Mouse (Mus musculus) brain, adult 10 weeks (tissue): ENCODE data around the gene Irak2. TPM values are rescaled to one million over a fixed set of nuclear protein-coding genes. Genes with fewer than 3 reads are reported as not detected.

Experiments used
- polyA plus RNA-seq: library from polyadenylated mRNA; stranded (reverse); fragments of 350-450 nt; fragmentation: Illumina TruSeq; extraction: RNeasy Lipid Tissue Mini Kit (QIAGEN cat#74804); gene quantifications from one replicate; pipeline ENCODE4 v1.2.3, GENCODE M21; 2015; ENCODE audit warnings: low read depth, low replicate concordance

Gene Irak2
- 15.4 TPM for polyA plus RNA-seq

DNA sequence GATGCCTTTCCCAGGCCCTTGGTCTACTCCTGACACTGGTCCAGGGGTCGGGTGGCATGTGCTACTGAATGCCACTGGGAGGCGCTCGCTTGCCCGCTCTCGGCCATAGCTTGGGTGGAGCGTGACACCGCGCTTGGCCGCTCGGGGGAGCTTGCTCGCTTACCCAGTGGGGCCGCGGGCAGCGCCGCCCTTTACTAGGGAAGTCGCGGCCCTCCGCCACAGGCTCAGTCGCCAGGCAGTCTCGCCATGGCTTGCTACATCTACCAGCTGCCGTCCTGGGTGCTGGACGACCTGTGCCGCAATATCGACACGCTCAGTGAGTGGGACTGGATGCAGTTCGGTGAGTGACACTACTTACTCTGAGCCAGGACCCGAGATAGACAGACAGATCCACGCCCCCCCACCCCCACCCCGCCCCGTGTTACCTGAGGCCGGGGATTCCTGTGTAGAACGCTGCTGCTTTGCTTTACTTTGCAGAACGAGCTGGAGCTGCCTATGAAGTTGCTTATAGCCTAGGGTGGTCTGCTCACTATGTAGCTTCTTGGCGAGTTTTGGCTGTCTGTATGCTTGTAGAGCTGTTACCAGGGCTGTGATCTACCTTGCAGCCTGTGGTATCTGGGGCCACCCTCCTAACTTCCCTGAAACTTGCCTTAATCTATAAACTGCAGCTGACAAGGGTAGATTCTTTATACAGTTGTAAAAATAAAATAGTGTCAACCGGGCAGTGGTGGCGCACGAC lies at the start of gene Irak2:
Gene Irak2, plus strand, starts transcription at position 166 of the 739 bp plus-strand sequence.

DNA sequence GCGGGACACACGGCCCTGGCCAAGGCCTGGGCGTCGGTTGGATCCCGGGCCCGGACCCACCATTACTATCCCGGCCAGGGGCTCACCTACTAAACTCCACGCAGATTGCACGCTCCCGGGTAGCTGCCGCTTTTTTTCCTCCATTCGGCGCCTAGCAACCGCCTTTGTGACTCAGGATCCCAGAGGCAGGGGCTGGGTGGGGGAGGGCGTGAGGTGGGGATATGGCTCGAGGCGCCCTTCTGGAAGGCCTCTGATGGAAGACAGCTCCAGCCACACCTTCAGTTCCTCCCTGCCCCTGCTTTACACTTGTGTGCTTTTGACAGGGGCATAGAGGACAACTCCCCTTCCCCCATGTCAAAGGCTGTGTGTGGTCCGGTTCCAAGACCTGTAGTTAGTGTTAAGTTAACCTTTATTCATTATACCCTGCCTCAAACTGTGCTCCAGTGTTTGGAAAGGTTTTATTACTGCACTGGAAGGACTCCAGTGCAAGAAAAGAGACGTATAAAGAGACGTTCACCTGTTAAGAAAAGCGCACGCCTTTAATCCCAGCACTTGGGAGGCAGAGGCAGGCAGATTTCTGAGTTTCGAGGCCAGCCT lies 37.6 kb upstream of the Irak2 start, which contains the start of gene Fancd2os:
Gene Fancd2os, minus strand, starts transcription at position 173 of the 597 bp plus-strand sequence.

DNA sequence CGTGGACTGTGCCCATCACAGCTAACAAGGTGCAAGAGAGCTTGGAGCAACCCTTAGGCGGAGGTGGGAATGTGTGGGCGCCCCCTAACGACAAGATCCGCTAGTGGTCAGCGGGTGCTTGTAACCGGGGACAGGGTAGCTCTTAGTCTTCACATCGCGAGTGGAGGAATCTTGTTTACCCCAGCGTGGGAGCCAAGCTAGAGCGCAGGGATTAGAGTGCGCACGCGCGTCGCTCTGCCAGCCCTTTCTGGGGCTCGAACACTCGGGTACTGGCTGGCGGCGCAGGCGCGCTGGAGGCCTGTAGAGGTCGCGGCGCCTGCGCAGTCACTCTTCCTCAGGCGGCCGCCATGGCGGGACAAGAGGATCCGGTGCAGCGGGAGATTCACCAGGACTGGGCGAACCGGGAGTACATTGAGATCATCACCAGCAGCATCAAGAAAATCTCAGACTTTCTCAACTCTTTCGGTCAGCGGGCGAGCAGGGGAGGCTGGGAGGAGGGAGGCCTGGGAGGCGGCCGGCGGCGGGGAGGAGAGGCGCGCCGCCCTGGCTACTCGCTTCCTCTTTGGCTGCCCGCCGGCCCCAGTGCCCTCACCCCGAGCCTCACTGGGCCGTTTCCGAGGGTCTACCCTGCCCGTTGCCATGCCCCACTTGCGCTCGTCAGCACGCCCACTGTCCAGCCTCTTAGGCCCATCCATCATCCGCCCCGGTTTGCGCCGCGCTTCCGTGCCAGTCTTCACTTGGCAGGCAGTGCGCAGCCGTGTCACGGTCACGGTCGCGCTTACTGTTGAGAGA lies 33.6 kb upstream of the Irak2 start, which contains the start of gene Brk1:
Gene Brk1, plus strand, starts transcription at position 341 of the 792 bp plus-strand sequence.

DNA sequence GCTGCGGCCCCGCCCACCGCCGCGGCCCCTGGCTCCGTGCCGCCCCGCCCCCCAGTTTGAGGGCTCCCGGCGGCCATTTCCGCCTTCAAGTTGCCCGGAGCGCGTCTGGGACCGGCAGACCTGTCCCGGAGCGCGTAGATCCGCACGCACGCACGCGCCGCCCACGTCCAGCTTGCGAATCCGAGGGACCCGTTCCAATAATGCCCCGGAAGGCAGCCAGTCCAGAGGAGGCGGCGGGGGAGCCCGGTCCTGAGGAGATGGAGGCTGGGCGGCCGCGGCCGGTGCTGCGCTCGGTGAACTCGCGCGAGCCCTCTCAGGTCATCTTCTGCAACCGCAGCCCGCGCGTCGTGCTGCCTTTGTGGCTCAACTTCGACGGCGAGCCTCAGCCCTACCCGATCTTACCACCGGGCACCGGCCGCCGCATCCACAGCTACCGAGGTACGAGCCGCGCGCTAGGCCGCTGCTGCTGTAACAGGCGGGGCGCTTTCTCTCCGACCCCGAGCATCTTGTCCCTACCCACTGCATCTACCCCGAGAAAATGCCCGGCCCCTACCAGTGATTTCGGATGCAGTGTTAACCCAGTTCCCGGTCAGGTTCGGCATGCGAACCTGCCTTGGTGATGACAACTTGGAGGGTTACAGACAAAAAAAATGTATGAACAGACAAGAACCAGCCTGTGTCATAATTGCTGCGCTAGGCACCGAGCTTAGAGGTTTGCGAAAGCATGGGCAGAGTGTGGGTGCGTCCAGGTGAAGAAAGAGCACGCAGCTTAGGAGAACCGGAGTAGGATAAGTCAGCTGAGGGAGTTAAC lies 14.1 kb upstream of the Irak2 start, which contains the start of gene Vhl:
Gene Vhl, plus strand, starts transcription at position 19 of the 811 bp plus-strand sequence.

DNA sequence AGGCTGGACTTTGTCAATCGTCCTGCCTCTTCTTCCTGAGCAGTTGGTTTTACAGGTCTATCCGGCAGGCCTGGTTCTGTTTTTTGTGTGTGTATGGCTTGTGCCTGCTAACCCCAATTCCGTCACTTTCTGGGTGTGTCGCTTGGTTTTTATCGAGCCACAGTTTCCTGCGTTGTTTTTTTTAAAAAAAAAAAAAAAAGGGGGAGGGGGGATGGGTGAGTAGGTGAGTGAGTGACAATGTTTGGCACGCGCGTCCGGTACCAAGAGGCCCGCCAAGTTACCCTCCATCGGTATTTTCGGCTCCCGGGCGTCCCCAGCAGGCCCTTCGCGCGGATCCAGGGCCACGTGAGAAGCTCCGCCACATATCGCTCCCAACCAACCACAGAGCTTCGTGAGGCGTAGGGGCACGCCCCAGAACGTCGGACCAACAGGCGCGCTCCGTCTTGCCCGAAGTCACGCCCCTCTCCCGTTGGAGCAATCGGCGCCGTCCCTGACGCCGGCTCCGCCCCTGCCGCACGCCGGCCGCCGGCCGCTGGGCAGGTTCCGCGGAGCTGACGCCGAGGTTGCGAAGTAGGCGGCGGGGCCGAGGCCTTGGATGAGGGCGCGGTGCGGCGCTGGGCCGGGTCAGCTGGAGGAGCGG lies 58.4 kb downstream of the Irak2 start, which contains the start of gene Tatdn2:
Gene Tatdn2, plus strand, starts transcription at position 469 of the 640 bp plus-strand sequence.

DNA sequence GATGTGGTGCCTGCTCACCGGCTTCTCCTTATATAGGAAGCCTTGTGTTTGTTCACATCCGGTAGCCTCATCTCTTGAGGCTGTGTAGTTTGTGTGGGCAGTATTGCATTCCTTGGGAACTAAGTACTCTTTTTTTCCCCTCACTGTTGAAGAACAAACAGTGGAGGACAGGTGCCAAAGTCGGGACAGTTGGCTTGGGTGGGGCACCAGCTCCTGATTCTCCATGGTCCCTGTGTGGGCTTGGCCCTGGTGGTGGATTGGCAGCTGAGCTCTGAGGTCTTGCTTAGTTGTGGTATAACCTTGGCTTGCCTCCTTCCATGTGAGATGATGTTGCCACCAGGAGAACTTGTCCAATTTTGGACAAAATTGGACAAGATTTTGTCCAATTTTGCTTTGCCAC lies 81.6 kb downstream of the Irak2 start, which contains the start of gene Ghrl:
Gene Ghrl, minus strand, starts transcription at position 3 of the 400 bp plus-strand sequence.

DNA sequence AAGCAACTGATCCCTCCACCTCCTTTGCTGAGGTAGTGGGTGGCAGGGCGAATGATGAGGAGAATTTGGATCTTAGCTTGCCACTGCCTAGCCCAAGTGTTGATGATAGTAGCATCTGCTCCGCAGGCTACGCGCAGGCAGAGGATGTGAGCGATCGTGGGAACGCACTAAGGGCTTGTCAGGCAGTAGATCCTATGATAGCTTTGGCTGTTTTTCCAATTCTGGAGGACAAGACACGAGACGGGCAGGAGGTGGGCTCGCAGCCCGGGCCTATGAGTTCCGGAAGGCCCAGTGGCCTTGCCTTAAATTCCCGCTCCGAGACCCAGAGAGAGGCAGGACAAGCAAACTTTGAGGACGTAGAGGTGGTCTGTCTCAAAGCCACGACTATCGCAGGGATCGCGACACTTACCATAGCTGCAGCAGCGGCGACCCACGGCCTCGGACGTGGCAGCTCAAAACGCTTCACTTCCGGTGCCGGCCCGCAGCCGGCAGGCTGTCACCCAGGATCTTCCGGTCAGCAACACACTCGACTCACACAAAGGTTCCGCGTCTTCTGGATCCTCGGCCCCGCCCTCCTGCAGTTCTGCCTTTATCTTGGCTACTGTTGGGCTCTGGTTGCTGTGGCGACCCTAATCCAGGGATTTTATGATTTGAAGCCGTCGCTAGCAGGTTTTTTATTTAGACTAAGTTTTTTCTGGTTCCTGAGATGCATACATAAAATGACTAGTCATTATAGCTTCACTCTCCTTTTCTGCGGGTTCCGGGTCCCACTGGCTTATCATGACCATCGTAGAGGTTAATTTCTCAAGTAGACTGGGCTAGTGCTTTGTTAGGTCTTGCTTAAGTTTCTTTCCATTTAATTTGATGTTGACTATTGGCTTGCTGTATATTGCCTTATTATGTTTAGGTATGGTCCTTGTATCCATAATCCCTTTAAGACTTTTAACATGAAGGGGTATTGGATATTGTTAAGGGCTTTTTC lies 102.3 kb downstream of the Irak2 start, which contains the start of gene Sec13:
Gene Sec13, minus strand, starts transcription at position 508 of the 982 bp plus-strand sequence.

Other genes starting within 250 kb of the Irak2 start
- 15.3 TPM for gene Ttll3, start 249.2 kb upstream of the Irak2 start, polyA plus RNA-seq
- gene Rpusd3, start 219.1 kb upstream of the Irak2 start, polyA plus RNA-seq = 15.5 TPM
- gene Cidec, start 202.7 kb upstream of the Irak2 start, polyA plus RNA-seq = not detected
- gene Jagn1, start 195.9 kb upstream of the Irak2 start, polyA plus RNA-seq = 66.5 TPM
- gene Il17re, start 180.0 kb upstream of the Irak2 start, polyA plus RNA-seq = not detected
- 4.6 TPM for gene Il17rc, start 167.0 kb upstream of the Irak2 start, polyA plus RNA-seq
- gene Creld1, start 155.2 kb upstream of the Irak2 start, polyA plus RNA-seq = 88.4 TPM
- gene Prrt3, start 136.5 kb upstream of the Irak2 start, polyA plus RNA-seq = 33.7 TPM
- 97.5 TPM for gene Emc3, start 106.8 kb upstream of the Irak2 start, polyA plus RNA-seq
- gene Fancd2, start 106.8 kb upstream of the Irak2 start, polyA plus RNA-seq = 2.2 TPM
- not detected for gene Fancd2os, start 37.8 kb upstream of the Irak2 start, polyA plus RNA-seq
- gene Brk1, start 33.7 kb upstream of the Irak2 start, polyA plus RNA-seq = 365 TPM
- 48.7 TPM for gene Vhl, start 14.5 kb upstream of the Irak2 start, polyA plus RNA-seq
- 39.0 TPM for gene Tatdn2, start 58.6 kb downstream of the Irak2 start, polyA plus RNA-seq
- not detected for gene Ghrl, start 81.4 kb downstream of the Irak2 start, polyA plus RNA-seq
- gene Sec13, start 102.3 kb downstream of the Irak2 start, polyA plus RNA-seq = 112 TPM